Mouse (Mus musculus) CH12.LX (cell line): ENCODE data around the gene Pde6b. TPM values are rescaled to one million over a fixed set of nuclear protein-coding genes. Genes with fewer than 3 reads are reported as not detected.

Experiments
- DNase-seq: peaks from one replicate; pipeline ENCODE4 v3.0.0-alpha.2; 2013; ENCODE audit errors: extremely low read depth
- H3K27ac ChIP-seq: 2 replicates; pipeline ENCODE4 v1.5.1; 2012; ENCODE audit warnings: low read depth, mild to moderate bottlenecking, control low read depth, moderate library complexity; ENCODE audit not compliant: insufficient read depth
- H3K27me3 ChIP-seq: replicated peaks from 2 replicates; pipeline ENCODE3; 2012; ENCODE audit warnings: inconsistent platforms
- H3K36me3 ChIP-seq, 2 experiments: replicated peaks in 1 of 2; 2 replicates each; pipeline versions ENCODE3 to v1.6.1; 2012; ENCODE audit warnings: inconsistent platforms in 1 of 2, low read length in 1 of 2, mild to moderate bottlenecking in 1 of 2, mixed read lengths in 1 of 2, moderate library complexity in 1 of 2; ENCODE audit not compliant: control insufficient read depth in 1 of 2, insufficient read depth in 1 of 2
- H3K4me1 ChIP-seq, 2 experiments: 2 replicates each; pipeline ENCODE4 v1.6.1; 2012; ENCODE audit warnings: inconsistent platforms in 1 of 2, moderate library complexity in 1 of 2; ENCODE audit not compliant: insufficient read depth in 2 of 2, control insufficient read depth in 1 of 2
- H3K4me2 ChIP-seq: 2 replicates; pipeline ENCODE4 v1.6.1; 2012; ENCODE audit warnings: low read depth, mild to moderate bottlenecking, control low read depth; ENCODE audit not compliant: poor library complexity, insufficient read depth, severe bottlenecking
- H3K4me3 ChIP-seq, 3 experiments: fragments of 150-350 bp in 1 of 3; sonication (generic) in 1 of 3; replicated peaks in 1 of 3; 2 replicates each; pipeline versions ENCODE3 to v1.5.1; 2011 to 2012; ENCODE audit warnings: low read depth in 2 of 3, low read length in 2 of 3, mild to moderate bottlenecking in 2 of 3, moderate library complexity in 2 of 3, control low read depth in 1 of 3, improper control_type of control experiment in 1 of 3, inconsistent platforms in 1 of 3, mixed read lengths in 1 of 3; ENCODE audit not compliant: poor library complexity in 1 of 3
- H3K79me2 ChIP-seq: replicated peaks from 2 replicates; pipeline ENCODE4 v1.6.1; 2012; ENCODE audit warnings: mild to moderate bottlenecking, moderate library complexity; ENCODE audit not compliant: control insufficient read depth, poor library complexity, insufficient read depth, severe bottlenecking; ENCODE audit errors: extremely low read depth
- H3K9ac ChIP-seq: 2 replicates; pipeline ENCODE4 v1.6.1; 2012; ENCODE audit warnings: low read depth, mild to moderate bottlenecking, control low read depth, moderate library complexity; ENCODE audit not compliant: insufficient read depth
- H3K9me3 ChIP-seq: replicated peaks from 2 replicates; pipeline ENCODE3; 2012; ENCODE audit warnings: low read length, inconsistent platforms, mixed read lengths
- BHLHE40 ChIP-seq: IDR thresholded peaks from 2 replicates; pipeline ENCODE4 v1.6.1; 2011; ENCODE audit warnings: mild to moderate bottlenecking, low read depth, low read length, improper control_type of control experiment
- CHD2 ChIP-seq: IDR thresholded peaks from 2 replicates; pipeline ENCODE4 v1.6.1; 2011; ENCODE audit warnings: low read length, improper control_type of control experiment
- CTCF ChIP-seq, 2 experiments: IDR thresholded peaks in 1 of 2; conservative IDR thresholded peaks in 1 of 2; 2 replicates each; pipeline ENCODE4 v1.5.1; 2011 to 2012; ENCODE audit warnings: low read depth in 2 of 2, low read length in 2 of 2, improper control_type of control experiment in 1 of 2, inconsistent platforms in 1 of 2, mild to moderate bottlenecking in 1 of 2, moderate library complexity in 1 of 2
- ELF1 ChIP-seq: IDR thresholded peaks from 2 replicates; pipeline ENCODE4 v1.6.1; 2014; ENCODE audit warnings: low read depth, mild to moderate bottlenecking, inconsistent platforms, low read length, improper control_type of control experiment
- ETS1 ChIP-seq: conservative IDR thresholded peaks from 2 replicates; pipeline ENCODE4 v1.6.1; 2012; ENCODE audit warnings: low read depth, mild to moderate bottlenecking, inconsistent platforms, low read length, improper control_type of control experiment, moderate library complexity
- GABPA ChIP-seq: IDR thresholded peaks from 2 replicates; pipeline ENCODE4 v1.6.1; 2012; ENCODE audit warnings: low read depth, low read length, improper control_type of control experiment, inconsistent platforms; ENCODE audit not compliant: insufficient replicate concordance
- HCFC1 ChIP-seq: IDR thresholded peaks from 2 replicates; pipeline ENCODE4 v1.6.1; 2012; ENCODE audit warnings: low read depth, mild to moderate bottlenecking, inconsistent platforms, low read length, improper control_type of control experiment
- IRF4 ChIP-seq: IDR thresholded peaks from 2 replicates; pipeline ENCODE4 v1.6.1; 2014; ENCODE audit warnings: low read depth, mild to moderate bottlenecking, inconsistent platforms, low read length, improper control_type of control experiment
- JUN ChIP-seq: IDR thresholded peaks from 2 replicates; pipeline ENCODE4 v1.6.1; 2011; ENCODE audit warnings: low read depth, mild to moderate bottlenecking, low read length, improper control_type of control experiment, moderate library complexity; ENCODE audit not compliant: insufficient read depth
- JUND ChIP-seq: conservative IDR thresholded peaks from 2 replicates; pipeline ENCODE4 v1.6.1; 2011; ENCODE audit warnings: low read depth, low read length, improper control_type of control experiment
- KAT2A ChIP-seq: IDR thresholded peaks from 2 replicates; pipeline ENCODE4 v1.6.1; 2012; ENCODE audit warnings: low read length, improper control_type of control experiment, inconsistent platforms; ENCODE audit not compliant: insufficient replicate concordance
- MAFK ChIP-seq: IDR thresholded peaks from 2 replicates; pipeline ENCODE4 v1.6.1; 2011; ENCODE audit warnings: low read length, improper control_type of control experiment; ENCODE audit not compliant: insufficient replicate concordance
- MAX ChIP-seq: IDR thresholded peaks from 2 replicates; pipeline ENCODE4 v1.6.1; 2011; ENCODE audit warnings: low read length, improper control_type of control experiment
- MEF2A ChIP-seq: IDR thresholded peaks from 2 replicates; pipeline ENCODE4 v1.6.1; 2014; ENCODE audit warnings: low read depth, mild to moderate bottlenecking, inconsistent platforms, low read length, improper control_type of control experiment, borderline replicate concordance
- MYC ChIP-seq: IDR thresholded peaks from 2 replicates; pipeline ENCODE4 v1.6.1; 2011; ENCODE audit warnings: low read depth, mild to moderate bottlenecking, improper control_type of control experiment, low read length
- NELFE ChIP-seq: IDR thresholded peaks from 2 replicates; pipeline ENCODE4 v1.6.1; 2011; ENCODE audit warnings: low read depth, low read length, improper control_type of control experiment
- PAX5 ChIP-seq: IDR thresholded peaks from 2 replicates; pipeline ENCODE4 v1.6.1; 2012; ENCODE audit warnings: low read length, inconsistent platforms, mixed read lengths
- POLR2A ChIP-seq: IDR thresholded peaks from 2 replicates; pipeline ENCODE4 v1.6.1; 2011; ENCODE audit warnings: low read depth, mild to moderate bottlenecking, improper control_type of control experiment, low read length
- RAD21 ChIP-seq: IDR thresholded peaks from 2 replicates; pipeline ENCODE4 v1.6.1; 2011; ENCODE audit warnings: low read depth, mild to moderate bottlenecking, low read length, improper control_type of control experiment, moderate library complexity
- SIN3A ChIP-seq: IDR thresholded peaks from 2 replicates; pipeline ENCODE4 v1.6.1; 2012; ENCODE audit warnings: low read length, improper control_type of control experiment, inconsistent platforms
- SMC3 ChIP-seq: IDR thresholded peaks from 2 replicates; pipeline ENCODE4 v1.6.1; 2011; ENCODE audit warnings: low read depth, low read length, improper control_type of control experiment
- TBP ChIP-seq: conservative IDR thresholded peaks from 2 replicates; pipeline ENCODE4 v1.6.1; 2011; ENCODE audit warnings: low read depth, low read length, improper control_type of control experiment
- TCF12 ChIP-seq: IDR thresholded peaks from 2 replicates; pipeline ENCODE4 v1.6.1; 2014; ENCODE audit warnings: low read depth, mild to moderate bottlenecking, inconsistent platforms, low read length, improper control_type of control experiment
- UBTF ChIP-seq: IDR thresholded peaks from 2 replicates; pipeline ENCODE4 v1.6.1; 2012; ENCODE audit warnings: low read depth, mild to moderate bottlenecking, inconsistent platforms, low read length, improper control_type of control experiment, moderate library complexity
- USF1 ChIP-seq: IDR thresholded peaks from 2 replicates; pipeline ENCODE4 v1.6.1; 2014; ENCODE audit warnings: low read depth, mild to moderate bottlenecking, inconsistent platforms, low read length, improper control_type of control experiment
- USF2 ChIP-seq: conservative IDR thresholded peaks from 2 replicates; pipeline ENCODE4 v1.6.1; 2011; ENCODE audit warnings: low read depth, low read length, improper control_type of control experiment
- dilution Hi-C: fragments of 300-500 bp; cut with MboI; formaldehyde crosslinking; loops from 2 replicates; pipeline ENCODE4 v1.14.3; 2020; ENCODE audit warnings: low sequenced_read_pairs; ENCODE audit not compliant: extremely low pct_unique_long_range_greater_than_20kb, extremely low pct_ligation_motif_present
- in situ Hi-C: fragments of 300-500 bp; cut with MboI; formaldehyde crosslinking; loops from 3 replicates; pipeline ENCODE4 v1.14.3; 2019; ENCODE audit warnings: low sequenced_read_pairs, low pct_ligation_motif_present, low pct_unique_long_range_greater_than_20kb, mixed read lengths
- polyA plus RNA-seq: library from polyadenylated mRNA; unstranded; fragments of >175 nt; gene quantifications from 2 replicates; pipeline ENCODE4 v1.2.1, GENCODE M21; 2012; ENCODE audit warnings: low read depth; ENCODE audit not compliant: insufficient read length
- total RNA-seq, 2 experiments: library from RNA; depleted of rRNA; stranded (reverse); fragments of 300-350 nt in 1 of 2; fragments of >200 nt in 1 of 2; gene quantifications; 2 replicates each; pipeline ENCODE4 v1.2.3; 2012 to 2014

Pde6b gene
- total and polyA plus RNA-seq, 3 experiments = 0.11 TPM; not detected in 2

- Histone ChIP-seq H3K4me3 (no peak overlapping the region), H3K27me3 (no peaks in the 10 kb centered on the region), H3K27ac (no peak overlapping the region), H3K79me2 (no peaks in the 10 kb centered on the region), H3K4me1 (peaks cover 15 to 18% of the 10 kb centered on the region in 2 experiments), H3K9me3 (no peaks in the 10 kb centered on the region), H3K36me3 (no peaks in the 10 kb centered on the region), H3K4me2 (no peak overlapping the region), H3K9ac (no peak overlapping the region)
- dilution Hi-C loops (no loop called here), in situ Hi-C loops (no loop called here)
- peak; percentile 37 for DNase-seq
- TF ChIP-seq MAFK = peak; percentile 47; the same call in 1 of the 2 replicates
- TF ChIP-seq MYC = no peak
- 0 out of 2 replicates have a peak, but pooled peaks have one; percentile 11 for TF ChIP-seq ETS1
These were observed 17.3 kb downstream of the Pde6b start for GRCm38 (mm10) chr5:108405460-108405859.

- H3K27ac ChIP-seq = no peak overlapping the region
- no peaks in the 10 kb centered on the region for H3K27me3 ChIP-seq
- TF ChIP-seq TBP = no peak
- no peak for TF ChIP-seq SMC3
- no peak for TF ChIP-seq HCFC1
- no peak for TF ChIP-seq GABPA
- TF ChIP-seq ELF1 = no peak
- no peak for TF ChIP-seq IRF4
- no peak for TF ChIP-seq UBTF
- no peak for TF ChIP-seq MYC
- no peak for TF ChIP-seq JUND
- no peak for TF ChIP-seq POLR2A
- no peak for TF ChIP-seq MEF2A
- no peak for TF ChIP-seq CHD2
- H3K36me3 ChIP-seq = no peaks in the 10 kb centered on the region
- in situ Hi-C loops (no loop called here), dilution Hi-C loops (no loop called here)
- no peaks in the 10 kb centered on the region for H3K79me2 ChIP-seq
- peaks cover 15 to 18% of the 10 kb centered on the region in 2 experiments for H3K4me1 ChIP-seq
- no peak overlapping the region for H3K4me3 ChIP-seq
- H3K9me3 ChIP-seq = no peaks in the 10 kb centered on the region
- H3K4me2 ChIP-seq = no peak overlapping the region
- DNase-seq = no peak
- H3K9ac ChIP-seq = no peak overlapping the region
These were observed 18.8 kb downstream of the Pde6b start for GRCm38 (mm10) chr5:108406977-108407376.

- H3K9me3 ChIP-seq = no peaks in the 10 kb centered on the region
- no peak for DNase-seq
- H3K27ac ChIP-seq = no peak overlapping the region
- H3K27me3 ChIP-seq = no peaks in the 10 kb centered on the region
- H3K36me3 ChIP-seq = no peaks in the 10 kb centered on the region
- in situ Hi-C loops (no loop called here), dilution Hi-C loops (no loop called here)
- no peak for TF ChIP-seq UBTF
- TF ChIP-seq TBP = no peak
- TF ChIP-seq RAD21 = no peak
- TF ChIP-seq USF2 = no peak
- TF ChIP-seq JUND = no peak
- TF ChIP-seq TCF12 = no peak
- TF ChIP-seq KAT2A = no peak
- no peak for TF ChIP-seq PAX5
- TF ChIP-seq SMC3 = no peak
- no peak for TF ChIP-seq MAX
- no peak for TF ChIP-seq IRF4
- no peak for TF ChIP-seq SIN3A
- TF ChIP-seq CHD2 = no peak
- TF ChIP-seq USF1 = no peak
- TF ChIP-seq NELFE = no peak
- TF ChIP-seq JUN = no peak
- no peak for TF ChIP-seq CTCF (conservative IDR thresholded peaks at IDR 0.05 in 1 of 2, IDR thresholded peaks at IDR 0.05 in 1 of 2; ENCODE audit: low read depth in 2 of 2, low read length in 2 of 2)
- TF ChIP-seq BHLHE40 = no peak
- TF ChIP-seq POLR2A = no peak
- no peak for TF ChIP-seq ETS1
- H3K4me2 ChIP-seq = no peak overlapping the region
- no peak overlapping the region for H3K9ac ChIP-seq
- H3K4me3 ChIP-seq = no peak overlapping the region
- H3K4me1 ChIP-seq = no peaks in the 10 kb centered on the region
- no peaks in the 10 kb centered on the region for H3K79me2 ChIP-seq
These were observed 26.5 kb downstream of the Pde6b start for GRCm38 (mm10) chr5:108414711-108415110.
